In genomic region chr12:111563076-111563629, GRCm38 (mm10) we compare ENCODE assay signal across 15 mouse cellular contexts. TPM values are rescaled to one million over a fixed set of nuclear protein-coding genes. Genes with fewer than 3 reads are reported as not detected.
A peak's percentile ranks its signal among the peaks of the same experiment; 100 is the strongest.
DNase-seq lines count a peak whose midpoint lies in the region; ATAC-seq and TF ChIP-seq lines count a peak whose summit lies in the region.
"Had no signal": no experiment of that assay in that cellular context is flagged by ENCODE, and none has a peak within 500 bp of the region (broad histone marks: within the 10 kb centered on the region; RNA-seq: fewer than 3 reads in every experiment).

No protein-coding gene starts in this region.

- H3K27me3 ChIP-seq in heart, embryonic 15.5 days: no peaks in the 10 kb centered on the region
- H3K27me3 ChIP-seq in liver, embryonic 13.5 days: no peaks in the 10 kb centered on the region
- H3K27me3 ChIP-seq in liver, embryonic 11.5 days (replicated peaks; ENCODE audit: control insufficient read depth, insufficient read depth, low read length): no peaks in the 10 kb centered on the region
- no peaks in the 10 kb centered on the region for H3K27me3 ChIP-seq in MEL (ENCODE audit: control insufficient read depth in 1 of 2, insufficient read depth in 2 of 2, low read length in 2 of 2)
- 0 out of 2 replicates have a peak, but pooled peaks cover 7% of the 10 kb centered on the region for H3K27me3 ChIP-seq in liver, embryonic 15.5 days
- H3K27me3 ChIP-seq: forebrain, embryonic 13.5 days; hindbrain, embryonic 12.5 days had no signal

- TF ChIP-seq EP300 in MEL (IDR thresholded peaks at IDR 0.05; ENCODE audit: low read depth in 1 of 2, low read length in 2 of 2): no peak

- peak overlapping the region; percentile 74 for H3K27ac ChIP-seq in heart, embryonic 15.5 days
- peak overlapping the region; percentile 3; the same call in 1 of the 2 replicates for H3K27ac ChIP-seq in liver, embryonic 13.5 days
- H3K27ac ChIP-seq in liver, embryonic 11.5 days (ENCODE audit: low read depth, low read length): no peak overlapping the region
- peak overlapping the region; percentile 54 for H3K27ac ChIP-seq in MEL (ENCODE audit: control insufficient read depth, low read depth, low read length)
- H3K27ac ChIP-seq in liver, embryonic 15.5 days (replicated peaks): 0 out of 2 replicates have a peak overlapping the region, but pooled peaks have one; percentile 10
- H3K27ac ChIP-seq: forebrain, embryonic 13.5 days; gastrocnemius, adult 2 months; hindbrain, embryonic 12.5 days had no signal

- no peaks in the 10 kb centered on the region for H3K36me3 ChIP-seq in heart, embryonic 15.5 days
- no peaks in the 10 kb centered on the region for H3K36me3 ChIP-seq in liver, embryonic 13.5 days
- H3K36me3 ChIP-seq in liver, embryonic 11.5 days (ENCODE audit: control insufficient read depth, insufficient read depth, low read length): no peaks in the 10 kb centered on the region
- peaks cover 0 to 8% of the 10 kb centered on the region in 2 experiments; a peak in 2 of 4 replicates for H3K36me3 ChIP-seq in MEL (ENCODE audit: control insufficient read depth in 1 of 2, insufficient read depth in 2 of 2, low read length in 2 of 2)
- H3K36me3 ChIP-seq in liver, embryonic 15.5 days (replicated peaks): no peaks in the 10 kb centered on the region
- H3K36me3 ChIP-seq: hindbrain, embryonic 12.5 days had no signal

- DNase-seq in heart, adult 9 months (ENCODE audit: low spot score in 2 of 2): no peak
- DNase-seq in liver, embryonic 13.5 days: no peak
- DNase-seq in liver, embryonic 11.5 days (ENCODE audit: low spot score): no peak
- DNase-seq in MEL (ENCODE audit: low read depth, low spot score): peak; percentile 90
- no peak for DNase-seq in retina, postnatal 1 day
- DNase-seq: adrenal gland, postnatal 25 days; gastrocnemius, adult 2 months; kidney, adult 11 months; left cerebral cortex, postnatal 4 days; thymus, postnatal 14 days had no signal

- no peaks in the 10 kb centered on the region for H3K9me3 ChIP-seq in heart, embryonic 15.5 days (replicated peaks)
- no peaks in the 10 kb centered on the region for H3K9me3 ChIP-seq in liver, embryonic 13.5 days (replicated peaks)
- H3K9me3 ChIP-seq in liver, embryonic 11.5 days (ENCODE audit: control insufficient read depth, low read length): no peaks in the 10 kb centered on the region
- no peaks in the 10 kb centered on the region for H3K9me3 ChIP-seq in MEL (replicated peaks; ENCODE audit: insufficient read depth, low read length)
- no peaks in the 10 kb centered on the region for H3K9me3 ChIP-seq in liver, embryonic 15.5 days (replicated peaks)
- H3K9me3 ChIP-seq: forebrain, embryonic 13.5 days; hindbrain, embryonic 12.5 days had no signal

- H3K79me2 ChIP-seq in MEL (ENCODE audit: control insufficient read depth, insufficient read depth, low read length, poor library complexity): no peaks in the 10 kb centered on the region

- no peak overlapping the region for H3K4me3 ChIP-seq in heart, embryonic 15.5 days
- H3K4me3 ChIP-seq in liver, embryonic 13.5 days (replicated peaks): no peak overlapping the region
- no peak overlapping the region for H3K4me3 ChIP-seq in liver, embryonic 11.5 days (ENCODE audit: low read depth, low read length)
- H3K4me3 ChIP-seq in MEL (ENCODE audit: control insufficient read depth in 1 of 2, insufficient read depth in 1 of 2, low read depth in 2 of 2, low read length in 2 of 2): peak overlapping the region; percentile 39 to 54
- no peak overlapping the region for H3K4me3 ChIP-seq in liver, embryonic 15.5 days (replicated peaks)
- H3K4me3 ChIP-seq: forebrain, embryonic 13.5 days; gastrocnemius, adult 2 months; hindbrain, embryonic 12.5 days had no signal

- no peak overlapping the region for H3K4me2 ChIP-seq in heart, embryonic 15.5 days
- no peak overlapping the region for H3K4me2 ChIP-seq in liver, embryonic 13.5 days
- no peak overlapping the region for H3K4me2 ChIP-seq in liver, embryonic 11.5 days
- H3K4me2 ChIP-seq in liver, embryonic 15.5 days: no peak overlapping the region
- H3K4me2 ChIP-seq: forebrain, embryonic 13.5 days; hindbrain, embryonic 12.5 days had no signal

- 42% methylated on average over 5 of the region's 5 CpGs for WGBS in heart, embryonic 15.5 days
- 46% methylated on average over 5 of the region's 5 CpGs for WGBS in liver, embryonic 13.5 days (ENCODE audit: insufficient replicate concordance)
- 40% methylated on average over 5 of the region's 5 CpGs for WGBS in liver, embryonic 11.5 days
- WGBS in liver, embryonic 15.5 days (ENCODE audit: insufficient replicate concordance): 37% methylated on average over 5 of the region's 5 CpGs

- H3K9ac ChIP-seq in heart, embryonic 15.5 days: no peak overlapping the region
- H3K9ac ChIP-seq in liver, embryonic 13.5 days: no peak overlapping the region
- H3K9ac ChIP-seq in liver, embryonic 11.5 days (ENCODE audit: low read depth, low read length): no peak overlapping the region
- H3K9ac ChIP-seq in MEL (ENCODE audit: control insufficient read depth, low read depth, low read length, poor library complexity, severe bottlenecking): peak overlapping the region; percentile 63
- no peak overlapping the region for H3K9ac ChIP-seq in liver, embryonic 15.5 days
- H3K9ac ChIP-seq: forebrain, embryonic 13.5 days; hindbrain, embryonic 12.5 days had no signal

- TF ChIP-seq RAD21 in MEL (IDR thresholded peaks at IDR 0.05; ENCODE audit: low read depth, low read length): no peak

- no peak for ATAC-seq in heart, embryonic 15.5 days (replicated peaks; ENCODE audit: insufficient number of reproducible peaks, insufficient read depth, low FRiP score, low read depth)
- no peak for ATAC-seq in liver, embryonic 13.5 days (ENCODE audit: low read depth)
- ATAC-seq in liver, embryonic 11.5 days (replicated peaks; ENCODE audit: low FRiP score): no peak
- no peak for ATAC-seq in liver, embryonic 15.5 days (ENCODE audit: insufficient read depth)
- ATAC-seq: CD4-positive, CD25-positive, alpha-beta regulatory T cell, adult 4 months; forebrain, embryonic 13.5 days had no signal

- peak in 1 of 2 experiments; percentile 46; a peak in 2 of 4 replicates for TF ChIP-seq POLR2A in MEL (IDR thresholded peaks at IDR 0.05; ENCODE audit: control insufficient read depth in 1 of 2, insufficient read depth in 1 of 2, low read depth in 1 of 2, low read length in 2 of 2, poor library complexity in 1 of 2)

- H3K4me1 ChIP-seq in heart, embryonic 15.5 days (replicated peaks): peaks cover 19% of the 10 kb centered on the region
- H3K4me1 ChIP-seq in liver, embryonic 13.5 days (replicated peaks): peaks cover 40% of the 10 kb centered on the region
- peaks cover 14% of the 10 kb centered on the region for H3K4me1 ChIP-seq in liver, embryonic 11.5 days (replicated peaks; ENCODE audit: control insufficient read depth, insufficient read depth, low read length)
- H3K4me1 ChIP-seq in MEL (ENCODE audit: control insufficient read depth in 1 of 2, insufficient read depth in 2 of 2, low read length in 2 of 2): peaks cover 11 to 23% of the 10 kb centered on the region in 2 experiments
- peaks cover 38% of the 10 kb centered on the region for H3K4me1 ChIP-seq in liver, embryonic 15.5 days (replicated peaks)

- TF ChIP-seq CTCF in MEL (IDR thresholded peaks at IDR 0.05 in 2 of 3, conservative IDR thresholded peaks at IDR 0.05 in 1 of 3; ENCODE audit: control insufficient read depth in 1 of 3, insufficient read depth in 1 of 3, low read depth in 2 of 3, low read length in 3 of 3, poor library complexity in 1 of 3, severe bottlenecking in 1 of 3): peak in 2 of 3 experiments; percentile 35 to 44; a peak in 4 of 6 replicates

TF ChIP-seq in MEL, 35 proteins besides CTCF, POLR2A, EP300 and RAD21:
- TF ChIP-seq TCF12 (IDR thresholded peaks at IDR 0.05; ENCODE audit: low read depth, low read length) (no peak), MAFK (IDR thresholded peaks at IDR 0.05; ENCODE audit: borderline replicate concordance, low read depth, low read length) (0 out of 2 replicates have a peak, but pooled peaks have one; percentile 47), SMC3 (IDR thresholded peaks at IDR 0.05; ENCODE audit: low read depth, low read length) (peak; percentile 13; the same call in 1 of the 2 replicates), TBP (IDR thresholded peaks at IDR 0.05; ENCODE audit: low read depth, low read length) (peak; percentile 98)

RNA-seq across cellular contexts. Expression of gene Mark3, which starts 11.2 kb away (rescaled TPM):
- 25.8 and 30.4 TPM in 2 replicates for polyA plus RNA-seq in heart, embryonic 15.5 days (2015; fragmentation: Nextera tagmentation; extraction: Ambion mirVana)
- polyA plus RNA-seq in liver, embryonic 13.5 days (2015; fragmentation: Nextera tagmentation; extraction: Ambion mirVana): 13.9 and 14.6 TPM in 2 replicates
- 36.9 and 38.6 TPM in 2 replicates for polyA plus RNA-seq in liver, embryonic 11.5 days (2014; fragmentation: Nextera tagmentation; extraction: Ambion mirVana)
- 60.2 and 71.6 TPM in 2 replicates for total RNA-seq in MEL (2012; rRNA removed)
- polyA plus RNA-seq in MEL (2012; ENCODE audit: insufficient read depth in 1 of 2, insufficient read length in 2 of 2, low read depth in 1 of 2, low replicate concordance in 2 of 2, missing spikeins in 1 of 2): 10 to 100 TPM in 1 of 2 experiments, not detected in 1; 43.9 TPM
- polyA plus RNA-seq in liver, embryonic 15.5 days (2015; fragmentation: Nextera tagmentation; extraction: Ambion mirVana): 13.3 and 17.4 TPM in 2 replicates

RNA-seq across cellular contexts. Expression of gene Eif5, which starts 25.3 kb away (rescaled TPM):
- polyA plus RNA-seq in heart, embryonic 15.5 days (2015; fragmentation: Nextera tagmentation; extraction: Ambion mirVana): 372 and 404 TPM in 2 replicates
- 677 and 738 TPM in 2 replicates for polyA plus RNA-seq in liver, embryonic 13.5 days (2015; fragmentation: Nextera tagmentation; extraction: Ambion mirVana)
- 623 and 628 TPM in 2 replicates for polyA plus RNA-seq in liver, embryonic 11.5 days (2014; fragmentation: Nextera tagmentation; extraction: Ambion mirVana)
- total RNA-seq in MEL (2012; rRNA removed): 183 and 201 TPM in 2 replicates
- polyA plus RNA-seq in MEL (2012; ENCODE audit: insufficient read depth in 1 of 2, insufficient read length in 2 of 2, low read depth in 1 of 2, low replicate concordance in 2 of 2, missing spikeins in 1 of 2): 100 to 1,000 TPM; 276 to 330 TPM
- 499 and 578 TPM in 2 replicates for polyA plus RNA-seq in liver, embryonic 15.5 days (2015; fragmentation: Nextera tagmentation; extraction: Ambion mirVana)

Comparison
In these comparisons a context has a peak if more than half of its experiments do, and no peak if none do; other contexts are left out.
1. H3K4me3 ChIP-seq: peak in MEL (2 of 2); none in heart, embryonic 15.5 days (single experiment), liver, embryonic 13.5 days (single experiment), liver, embryonic 11.5 days (single experiment) and liver, embryonic 15.5 days (single experiment).